Mouse (Mus musculus) right cerebral cortex, postnatal 14 days (tissue): ENCODE data around the gene Slc35f3.

Experiments
- DNase-seq: peaks from one replicate; pipeline ENCODE4 v3.0.0; 2022

Slc35f3 gene

DNA sequence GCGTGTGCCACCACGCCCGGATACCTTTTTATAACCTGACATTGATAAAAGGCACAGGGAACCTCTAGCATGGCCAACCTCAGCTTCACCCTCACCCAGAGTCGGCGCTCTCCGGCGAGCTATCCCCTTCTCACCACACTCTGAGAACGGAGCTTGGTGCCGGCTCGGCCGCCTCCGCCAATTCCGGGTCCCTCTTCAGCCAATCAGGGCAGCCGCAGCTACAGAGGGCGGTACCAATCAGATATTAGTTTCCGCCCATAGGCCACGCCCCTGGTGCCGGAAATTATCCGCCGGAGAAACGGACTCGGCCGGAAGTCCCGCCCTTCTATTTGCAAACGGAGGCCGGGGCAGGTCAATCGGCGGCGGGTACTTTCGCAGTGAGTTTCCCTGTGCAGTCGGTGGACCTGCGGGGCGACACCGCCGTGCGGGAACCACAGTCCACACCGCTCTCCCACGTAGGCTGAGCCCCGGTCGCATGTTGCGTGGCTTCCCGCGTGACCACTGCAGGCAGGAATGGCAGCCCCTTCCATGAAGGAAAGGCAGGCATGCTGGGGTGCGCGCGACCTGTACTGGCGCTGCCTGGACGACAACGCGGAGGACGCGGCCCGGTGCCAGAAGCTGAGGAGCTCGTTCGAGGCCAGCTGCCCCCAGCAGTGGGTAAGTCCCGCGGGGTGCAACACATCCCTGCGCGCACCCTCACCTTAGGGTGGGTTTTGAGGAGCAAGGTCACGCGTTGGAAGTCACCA, 124.0 kb downstream of the Slc35f3 start, which contains the start of gene Coa6:
Gene Coa6 (plus strand): TSS at position 342 of the 746 bp plus-strand sequence.
- DNase-seq = peak; percentile 98

DNA sequence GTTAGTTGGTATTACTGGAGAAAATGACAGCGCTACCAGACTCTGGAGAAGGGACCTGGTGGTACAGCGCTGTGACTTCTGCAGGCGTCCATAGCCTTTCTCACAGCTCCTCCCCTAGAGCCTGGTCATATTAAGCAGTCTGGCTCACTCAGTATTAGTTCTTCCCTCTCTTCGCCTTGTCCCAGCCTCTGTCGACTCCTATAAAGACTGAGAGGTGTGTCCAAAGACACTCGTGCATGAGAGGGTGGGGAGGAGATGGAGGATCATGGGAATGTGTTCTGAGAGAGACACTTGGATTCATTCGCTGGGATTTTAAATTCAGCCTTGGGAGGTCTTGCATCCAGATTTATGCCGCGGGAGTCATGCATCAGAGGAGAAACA, 124.6 kb downstream of the Slc35f3 start:
- no peak for DNase-seq

DNA sequence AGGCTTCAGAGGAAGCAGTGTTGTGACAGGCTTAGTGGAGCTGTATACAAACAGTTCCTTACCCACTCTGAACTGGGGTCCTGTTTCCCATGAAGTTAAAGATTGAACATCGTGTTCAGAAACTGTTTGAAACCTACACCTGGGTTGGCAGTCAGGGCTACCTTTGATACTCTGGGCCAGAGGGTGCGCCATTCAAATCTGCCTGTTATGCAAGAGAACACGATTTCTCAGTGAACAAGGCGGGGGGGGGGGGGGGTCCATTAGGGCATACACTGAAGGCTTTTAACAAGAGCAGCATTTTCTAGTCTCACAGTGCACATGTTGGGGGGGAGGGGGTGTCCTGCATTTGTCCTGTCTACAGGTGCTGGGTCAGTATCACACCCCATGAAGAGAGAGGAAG, 125.8 kb downstream of the Slc35f3 start:
- DNase-seq = no peak

DNA sequence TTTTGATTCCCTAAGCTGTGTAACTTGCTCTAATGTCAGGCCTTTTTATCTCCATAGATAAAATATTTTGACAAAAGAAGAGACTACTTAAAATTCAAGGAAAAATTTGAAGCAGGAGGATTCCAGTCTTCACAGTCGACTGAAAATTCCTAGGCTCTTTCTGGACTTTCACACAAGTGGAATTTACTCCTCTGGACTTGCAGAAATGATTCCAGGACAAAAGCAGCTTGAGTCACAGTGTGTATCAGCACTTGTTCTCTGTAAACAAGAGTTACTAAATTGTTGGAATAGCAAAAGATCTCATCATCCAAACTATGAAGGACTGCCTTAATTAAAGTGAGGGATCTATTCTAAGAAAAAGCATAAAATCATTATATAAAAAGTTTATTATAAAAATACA, 126.6 kb downstream of the Slc35f3 start:
- DNase-seq = no peak

DNA sequence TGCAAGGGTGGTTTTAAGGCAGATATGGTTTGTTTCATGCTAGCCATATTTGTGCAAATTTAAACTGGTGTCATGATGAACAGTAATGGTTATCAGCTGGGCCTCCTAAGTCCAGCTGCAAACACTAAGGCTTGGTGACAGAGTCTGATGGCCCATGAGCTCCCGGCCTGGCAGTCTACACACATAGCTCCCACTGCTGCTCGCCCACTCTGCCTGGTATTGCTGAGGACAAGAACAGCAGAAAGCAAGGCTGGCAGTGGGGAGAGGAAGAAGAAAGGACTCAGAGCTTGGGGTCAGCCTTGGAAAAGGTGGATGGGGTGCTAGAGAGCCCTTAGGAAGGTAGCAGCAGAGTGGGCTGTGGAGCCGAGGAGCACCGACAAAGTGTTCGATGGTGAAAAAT, 131.3 kb downstream of the Slc35f3 start:
- DNase-seq = no peak

DNA sequence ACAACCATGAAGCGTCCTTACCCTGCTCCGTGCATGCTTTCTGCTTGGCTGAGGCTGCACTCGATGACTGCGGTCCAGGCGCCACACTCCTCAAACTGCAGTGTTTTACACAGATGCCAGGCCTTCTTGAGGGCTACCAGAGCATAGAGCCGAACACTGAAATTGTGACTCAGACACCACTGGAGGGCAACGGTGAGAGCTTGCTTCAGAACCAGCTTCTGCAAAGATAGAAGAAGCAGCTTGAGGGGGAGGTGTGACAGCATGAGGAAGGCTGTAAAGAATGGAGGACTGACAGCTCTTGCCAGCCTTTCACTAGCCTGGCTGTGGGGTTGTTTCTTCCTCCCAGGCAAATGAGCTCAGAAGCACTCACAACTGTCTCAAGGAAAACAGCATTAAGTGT, 135.5 kb downstream of the Slc35f3 start:
- DNase-seq = peak; percentile 49

DNA sequence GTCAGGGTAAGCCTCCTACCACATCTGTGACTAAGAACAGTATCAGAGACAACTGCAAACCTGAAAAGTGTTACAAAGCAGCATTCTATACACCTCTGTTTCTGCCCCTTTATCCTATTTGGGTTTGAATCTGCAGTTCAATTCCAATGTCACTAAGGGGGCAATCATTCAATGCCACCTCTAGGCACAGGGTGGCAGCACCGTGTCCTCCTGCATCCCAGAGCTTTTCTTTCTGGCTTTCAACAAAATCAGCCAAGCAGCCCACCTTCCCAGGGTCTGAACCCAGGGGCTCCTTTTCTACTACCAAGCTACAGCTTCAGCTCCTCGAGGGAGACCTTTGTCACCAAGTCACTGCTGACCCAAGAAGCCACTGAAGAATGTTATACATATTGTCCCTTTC, 140.6 kb downstream of the Slc35f3 start:
- no peak for DNase-seq
